Mouse (Mus musculus): ENCODE measurements around the gene Wnt8b.

The Wnt8b gene

GRCm38 (mm10) chr19:44512601-44513000, 19.3 kb downstream of the Wnt8b start:
- DNase-seq, result no peak

DNA sequence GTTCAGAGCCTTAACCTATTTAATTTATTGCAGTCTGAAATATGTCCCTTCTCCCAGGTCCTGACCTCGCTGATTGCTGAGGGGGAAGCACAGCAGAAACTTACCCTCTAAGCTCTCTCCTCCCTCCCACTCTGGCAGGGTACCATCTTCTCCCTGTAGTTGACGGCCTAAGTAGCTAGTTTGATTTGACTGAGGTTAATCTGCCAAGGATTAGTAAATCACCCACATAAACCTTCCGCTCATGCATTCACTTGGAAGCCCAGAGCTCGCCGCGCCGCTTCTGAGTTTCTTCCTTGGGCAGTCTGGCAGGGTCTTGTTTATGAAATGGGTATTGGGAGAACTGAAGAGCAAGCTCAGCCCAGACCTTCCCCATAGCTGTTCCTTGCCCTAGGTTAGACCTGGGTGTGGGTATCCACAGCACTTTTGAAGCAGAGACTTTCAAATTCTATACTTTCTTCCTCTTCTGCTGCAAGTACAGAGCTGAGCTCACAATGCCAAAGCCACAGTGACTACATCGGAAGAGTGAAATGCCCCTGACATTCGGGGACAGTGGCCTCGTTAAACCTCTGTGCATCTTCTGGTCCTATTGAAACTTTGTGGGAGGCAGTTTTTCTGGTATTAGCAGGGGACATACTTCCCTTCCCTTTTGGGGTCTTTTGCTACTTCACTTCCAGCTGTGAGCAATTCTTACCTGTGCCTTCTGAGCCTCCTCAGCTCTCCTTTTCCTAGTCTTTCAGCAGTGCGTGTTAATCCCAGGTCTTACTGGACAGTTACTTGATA, 20.0 kb downstream of the Wnt8b start:
- no peak for DNase-seq

DNA sequence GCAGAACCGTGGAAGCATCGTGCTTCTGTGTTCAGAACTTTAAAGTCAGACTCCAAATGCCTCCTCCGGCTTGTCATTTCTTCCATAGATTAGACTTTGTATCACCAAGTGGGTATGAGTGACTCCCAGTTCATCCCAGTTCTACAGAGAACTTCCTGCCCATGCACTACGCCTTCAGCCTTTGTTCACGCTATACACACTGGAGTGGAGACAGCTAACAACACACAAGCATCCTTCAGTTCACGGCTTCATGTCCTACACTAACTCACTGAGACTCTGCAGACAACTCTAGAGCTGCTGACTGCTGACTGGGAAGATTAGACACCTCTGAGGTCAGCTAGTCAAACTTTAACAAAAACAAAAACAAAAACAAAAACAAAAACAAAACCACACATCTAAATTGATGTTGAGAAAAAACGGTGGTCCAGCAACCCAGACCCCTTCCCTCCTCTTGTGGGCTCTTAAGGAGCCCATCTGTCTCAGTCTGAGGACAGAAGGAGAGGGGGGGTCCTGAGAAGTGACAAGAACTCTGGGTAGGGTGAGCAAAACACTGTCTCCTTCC, 20.7 kb downstream of the Wnt8b start:
- no peak for DNase-seq

- DNase-seq, result no peak
Observed at GRCm38 (mm10) chr19:44514521-44515451, 21.5 kb downstream of the Wnt8b start.

- DNase-seq, result no peak
Observed at GRCm38 (mm10) chr19:44515769-44516168, 22.5 kb downstream of the Wnt8b start.

- no peak for DNase-seq
Observed at GRCm38 (mm10) chr19:44517996-44518768, 24.9 kb downstream of the Wnt8b start.

GRCm38 (mm10) chr19:44519152-44519551, 25.9 kb downstream of the Wnt8b start:
- no peak for DNase-seq

DNA sequence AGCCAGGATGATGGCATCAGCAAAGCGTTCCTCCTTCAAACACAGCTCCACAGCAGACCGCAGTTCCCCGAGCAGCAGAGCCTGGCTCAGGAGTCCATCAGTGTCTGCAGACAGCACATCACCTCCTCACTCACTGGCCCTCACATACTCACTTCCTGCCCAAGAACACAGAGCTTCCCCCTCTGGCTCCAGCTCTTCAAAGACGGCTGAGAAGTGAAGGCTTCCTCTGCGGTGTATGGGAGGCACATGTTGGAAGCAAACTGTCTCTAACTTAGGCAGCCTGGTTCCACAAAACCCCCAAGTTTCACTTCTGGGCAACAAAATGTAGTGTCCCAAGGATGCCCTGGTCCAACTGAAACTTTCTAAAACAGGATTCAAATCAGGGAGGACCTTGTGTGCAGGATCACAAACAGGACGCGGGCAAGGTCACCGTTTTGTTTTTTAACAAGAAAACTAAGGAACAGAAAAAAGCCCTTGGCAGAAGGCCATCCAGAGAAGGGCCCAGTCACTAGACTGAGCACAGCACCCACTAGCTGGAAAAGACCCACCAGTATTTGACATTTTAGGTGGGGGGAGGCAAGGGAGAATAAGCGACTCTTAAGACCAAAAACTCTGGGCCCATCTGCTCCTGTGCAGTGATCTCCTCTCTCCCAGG, 32.4 kb downstream of the Wnt8b start:
- no peak for DNase-seq

- no peak for DNase-seq
Observed at GRCm38 (mm10) chr19:44530018-44530417, 36.7 kb downstream of the Wnt8b start.

DNA sequence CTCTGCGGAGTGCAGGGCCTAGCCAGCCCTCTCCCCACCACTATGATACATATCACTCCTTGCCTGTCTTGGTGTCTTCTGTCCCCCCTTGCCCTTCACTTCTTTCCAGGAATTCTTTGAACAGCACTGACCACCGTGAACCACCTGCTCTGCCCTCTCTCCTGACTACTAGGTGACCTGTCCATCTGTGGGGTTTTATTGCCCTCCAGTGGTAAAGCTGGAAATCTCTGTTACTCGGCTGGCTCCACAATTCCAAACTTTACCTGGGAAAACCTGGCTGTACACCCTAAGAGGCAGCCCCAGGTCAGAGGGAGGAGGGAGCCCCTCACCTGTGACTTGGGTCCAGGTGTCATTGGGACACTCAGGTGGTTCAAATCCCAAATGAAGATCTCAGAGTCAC, 42.1 kb downstream of the Wnt8b start:
- DNase-seq, result no peak

DNA sequence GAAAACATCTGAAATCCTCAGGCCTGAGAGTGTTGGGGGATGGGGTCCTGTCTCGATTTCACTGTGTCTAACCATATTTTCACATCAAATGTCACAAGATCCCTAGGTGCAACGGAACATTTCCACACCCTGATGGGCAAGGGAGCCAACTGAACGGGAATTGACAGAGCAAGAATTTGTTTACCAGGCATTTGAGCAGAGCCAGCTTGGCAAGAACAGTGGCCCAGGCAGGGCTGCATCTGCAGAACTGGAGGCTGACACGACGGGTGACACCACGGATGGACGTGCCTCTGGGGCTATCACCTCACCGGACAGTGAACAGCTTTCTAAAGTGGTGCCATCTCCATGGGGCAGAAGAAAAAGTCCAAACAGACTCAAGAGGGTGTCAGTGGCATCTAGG, 44.1 kb downstream of the Wnt8b start:
- DNase-seq, result no peak

GRCm38 (mm10) chr19:44542694-44543178, 49.5 kb downstream of the Wnt8b start:
- no peak for DNase-seq

- no peak for DNase-seq
Observed at GRCm38 (mm10) chr19:44544372-44544771, 51.1 kb downstream of the Wnt8b start.

DNA sequence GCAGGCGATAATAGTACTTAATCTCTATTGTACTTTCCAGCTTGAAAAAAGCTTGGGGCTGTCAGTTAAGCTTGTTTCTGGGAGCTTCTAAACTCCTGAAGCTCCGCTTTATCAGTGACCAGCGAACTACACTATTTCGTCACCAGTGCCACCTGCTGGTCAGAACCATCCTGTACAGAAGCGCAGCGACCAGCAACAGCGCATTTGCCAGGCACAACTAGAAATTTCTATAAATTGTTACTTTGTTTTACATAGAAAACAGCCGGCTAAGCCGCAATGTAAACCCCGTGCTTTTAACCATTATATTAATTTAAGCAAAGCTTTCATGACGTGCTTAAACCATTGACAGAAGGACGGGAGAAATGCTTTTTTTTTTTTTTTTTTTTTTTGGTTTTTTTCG, 51.5 kb downstream of the Wnt8b start:
- peak; percentile 53 for DNase-seq

DNA sequence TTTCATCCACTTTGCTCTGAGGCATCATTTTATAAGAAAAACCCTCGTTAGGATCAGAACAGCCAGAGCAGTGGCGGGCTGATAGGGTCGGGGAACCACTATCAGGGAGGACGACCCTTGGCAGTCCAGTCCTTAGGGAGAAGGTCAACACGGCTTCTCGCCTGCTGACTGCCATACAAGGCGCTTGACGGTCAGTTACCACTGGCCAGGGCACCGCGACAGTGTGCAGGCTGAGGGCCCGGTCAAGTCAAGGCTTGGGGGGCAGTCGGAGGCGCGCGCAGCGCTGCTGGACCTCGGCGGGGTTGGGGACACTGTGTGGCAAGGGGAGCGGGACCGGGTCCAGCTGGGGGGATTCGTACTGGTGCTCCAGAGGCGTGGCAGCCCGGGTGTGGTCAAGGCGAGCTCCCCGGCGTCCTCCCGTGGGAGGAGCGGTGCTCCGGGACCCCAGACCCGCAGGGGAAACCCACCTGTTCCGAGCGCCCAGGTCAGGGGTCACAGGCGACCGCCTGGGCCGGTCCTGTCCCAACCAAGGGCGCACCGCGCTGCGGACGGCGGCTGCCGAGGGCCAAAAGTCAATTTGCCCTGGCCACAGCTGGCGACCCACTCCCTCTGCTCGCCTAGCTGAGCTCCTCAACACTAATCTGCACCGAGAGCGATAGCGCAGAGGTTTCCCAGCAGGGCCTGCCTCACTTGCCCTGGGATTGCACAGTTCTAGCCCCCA, 52.2 kb downstream of the Wnt8b start, which contains the start of gene Sec31b:
Sec31b (minus strand) TSS at position 544 of the 721 bp plus-strand sequence.
- DNase-seq, result peak; percentile 30

- no peak for DNase-seq
Observed at GRCm38 (mm10) chr19:44552731-44553130, 59.5 kb downstream of the Wnt8b start, which contains the start of gene Gm20538. Gene Gm20538 (minus strand): TSS chr19:44552831.

- DNase-seq, result no peak
Observed at GRCm38 (mm10) chr19:44553286-44553685, 60.0 kb downstream of the Wnt8b start.

- no peak for DNase-seq
Observed at GRCm38 (mm10) chr19:44554490-44554860, 61.2 kb downstream of the Wnt8b start.

DNA sequence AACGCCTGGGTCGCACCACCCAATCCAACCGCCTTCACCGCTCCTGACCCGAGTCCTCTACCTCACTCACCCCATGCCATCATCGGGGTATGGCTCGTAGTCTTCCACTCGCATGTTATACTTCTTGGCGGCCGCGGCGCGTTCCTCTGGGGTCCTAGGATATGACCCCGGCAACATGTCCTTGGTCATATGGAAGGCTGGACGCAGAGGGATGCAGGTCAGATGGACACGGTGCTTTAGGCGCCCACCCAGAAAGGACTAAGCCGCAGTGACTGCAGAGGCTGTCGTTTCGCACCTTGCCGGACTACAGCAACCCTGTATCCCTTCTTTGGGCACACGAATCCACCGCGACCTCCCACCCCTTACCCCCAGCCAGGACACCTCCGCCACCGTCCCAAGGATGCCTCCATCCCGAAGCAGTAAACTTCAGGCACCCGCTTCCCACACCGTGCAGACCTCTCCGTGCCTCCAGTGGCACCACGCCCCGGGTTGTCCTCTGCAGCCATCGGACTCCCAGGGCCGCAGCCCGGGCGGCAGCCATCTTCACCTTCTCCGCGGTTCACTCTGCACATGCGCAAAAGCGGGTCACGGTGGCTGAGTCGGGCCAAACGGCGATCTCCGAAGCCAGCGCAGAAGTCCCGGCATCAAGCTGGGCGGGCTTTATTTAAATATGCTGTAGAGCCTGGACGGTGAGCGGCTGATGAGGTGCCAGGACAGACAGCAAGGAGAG, 61.8 kb downstream of the Wnt8b start, which contains the start of gene Ndufb8:
Ndufb8 (minus strand) TSS at position 580 of the 730 bp plus-strand sequence.
- peak; percentile 94 for DNase-seq

DNA sequence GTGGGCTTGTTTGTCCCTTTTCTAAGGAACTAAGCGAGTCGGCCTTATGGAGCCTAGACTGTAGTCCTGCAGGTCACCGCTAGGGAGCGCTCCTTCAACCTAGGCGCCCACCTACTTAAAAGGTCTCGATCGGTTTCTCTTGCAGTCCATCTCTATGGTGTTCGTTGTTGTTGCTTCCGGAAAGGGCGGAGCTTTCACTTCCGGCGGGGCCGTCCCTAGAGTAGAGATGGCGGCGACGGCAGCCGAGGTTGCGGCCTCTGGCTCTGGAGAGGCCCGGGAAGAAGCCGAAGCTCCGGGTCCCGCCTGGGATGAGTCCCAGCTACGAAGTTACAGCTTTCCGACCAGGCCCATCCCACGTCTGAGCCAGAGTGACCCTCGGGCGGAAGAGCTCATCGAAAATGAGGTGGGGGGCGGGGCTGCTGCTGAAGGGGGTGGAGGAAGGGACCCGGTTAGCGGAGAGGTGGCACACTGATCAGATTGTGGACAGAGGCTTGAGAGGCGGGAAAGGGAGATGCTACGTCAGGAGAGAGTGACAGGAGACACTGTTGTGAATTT, 69.5 kb downstream of the Wnt8b start, which contains the start of gene Hif1an:
Hif1an (plus strand) TSS at position 199 of the 555 bp plus-strand sequence.
- peak; percentile 94 for DNase-seq

Data from cerebellum, adult 11 months (tissue).